In the genomic region with DNA sequence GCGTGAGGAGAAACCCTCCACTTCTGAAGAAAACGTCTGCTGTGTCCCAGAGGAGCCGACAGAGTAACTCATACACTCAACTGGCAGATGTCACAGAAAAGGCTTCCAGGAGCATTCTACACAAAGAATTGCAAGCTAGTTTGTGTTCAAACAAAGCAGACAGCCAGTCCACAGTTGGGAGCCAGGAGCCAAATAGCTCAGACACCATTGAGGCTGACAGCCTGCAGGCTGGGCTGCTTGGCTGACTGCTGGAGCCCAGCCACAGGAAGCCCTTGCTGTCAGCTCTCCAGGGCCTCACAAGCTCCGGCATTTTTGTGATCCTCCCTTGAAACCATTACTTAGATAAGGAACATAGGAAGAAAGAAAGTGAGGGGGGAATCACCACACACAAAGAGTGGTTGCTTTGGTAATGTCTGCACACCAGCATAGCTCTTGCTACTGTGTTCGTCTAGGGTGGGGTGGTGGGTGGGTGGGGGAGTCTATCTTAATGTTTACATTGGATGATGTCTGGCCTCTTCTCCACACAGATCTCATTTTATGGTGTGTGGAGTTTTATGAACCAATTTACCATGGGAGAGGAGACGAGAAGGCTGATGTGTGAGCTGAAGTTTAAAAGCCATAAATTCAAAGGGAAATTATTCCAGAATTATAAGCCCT, we compare ENCODE assay signal across 10 mouse cellular contexts.
A peak's percentile ranks its signal among the peaks of the same experiment; 100 is the strongest.
DNase-seq lines count a peak whose midpoint lies in the region; ATAC-seq lines count a peak whose summit lies in the region.
"Had no signal": no experiment of that assay in that cellular context is flagged by ENCODE, and none has a peak within 500 bp of the region (broad histone marks: within the 10 kb centered on the region; RNA-seq: fewer than 3 reads in every experiment).

No protein-coding gene starts in this region.

- H3K4me1 ChIP-seq in kidney, embryonic 15.5 days = peaks cover 15% of the 10 kb centered on the region
- H3K4me1 ChIP-seq in heart, embryonic 13.5 days = peaks cover 18% of the 10 kb centered on the region
- H3K4me1 ChIP-seq in limb, embryonic 15.5 days = peaks cover 17% of the 10 kb centered on the region

- no peaks in the 10 kb centered on the region for H3K27me3 ChIP-seq in kidney, embryonic 15.5 days
- no peaks in the 10 kb centered on the region for H3K27me3 ChIP-seq in heart, embryonic 13.5 days (replicated peaks)
- H3K27me3 ChIP-seq in limb, embryonic 15.5 days = no peaks in the 10 kb centered on the region

- H3K9ac ChIP-seq in kidney, embryonic 15.5 days = no peak overlapping the region
- H3K9ac ChIP-seq in heart, embryonic 13.5 days = peak overlapping the region; percentile 30; the same call in 1 of the 2 replicates
- H3K9ac ChIP-seq in limb, embryonic 15.5 days = no peak overlapping the region

- 28% methylated on average over 6 of the region's 6 CpGs for WGBS in kidney, embryonic 15.5 days
- WGBS in heart, embryonic 13.5 days = 21% methylated on average over 6 of the region's 6 CpGs
- 24% methylated on average over 6 of the region's 6 CpGs for WGBS in limb, embryonic 15.5 days

- no peaks in the 10 kb centered on the region for H3K36me3 ChIP-seq in kidney, embryonic 15.5 days
- no peaks in the 10 kb centered on the region for H3K36me3 ChIP-seq in heart, embryonic 13.5 days
- H3K36me3 ChIP-seq in limb, embryonic 15.5 days = no peaks in the 10 kb centered on the region

- no peaks in the 10 kb centered on the region for H3K9me3 ChIP-seq in kidney, embryonic 15.5 days (replicated peaks)
- no peaks in the 10 kb centered on the region for H3K9me3 ChIP-seq in heart, embryonic 13.5 days
- H3K9me3 ChIP-seq in limb, embryonic 15.5 days = no peaks in the 10 kb centered on the region

- peak overlapping the region; percentile 29 for H3K27ac ChIP-seq in kidney, embryonic 15.5 days
- H3K27ac ChIP-seq in heart, embryonic 13.5 days (replicated peaks) = peak overlapping the region; percentile 54; the same call in 1 of the 2 replicates
- peak overlapping the region; percentile 71 for H3K27ac ChIP-seq in limb, embryonic 15.5 days
- H3K27ac ChIP-seq: macrophage had no signal

- H3K4me3 ChIP-seq in kidney, embryonic 15.5 days (replicated peaks) = no peak overlapping the region
- H3K4me3 ChIP-seq in heart, embryonic 13.5 days = no peak overlapping the region
- no peak overlapping the region for H3K4me3 ChIP-seq in limb, embryonic 15.5 days
- H3K4me3 ChIP-seq: erythroblast, embryonic 14.5 days had no signal

- H3K4me2 ChIP-seq in kidney, embryonic 15.5 days = no peak overlapping the region
- peak overlapping the region; percentile 49 for H3K4me2 ChIP-seq in heart, embryonic 13.5 days
- H3K4me2 ChIP-seq in limb, embryonic 15.5 days = 0 out of 2 replicates have a peak overlapping the region, but pooled peaks have one; percentile 14

- peak; percentile 93 for ATAC-seq in kidney, embryonic 15.5 days (replicated peaks; ENCODE audit: low FRiP score)
- ATAC-seq in heart, embryonic 13.5 days (ENCODE audit: extremely low read depth, insufficient number of reproducible peaks, low FRiP score, low TSS enrichment) = no peak
- ATAC-seq in limb, embryonic 15.5 days (ENCODE audit: insufficient number of reproducible peaks, low FRiP score, low TSS enrichment, low read depth) = peak; percentile 61; the same call in 1 of the 2 replicates
- ATAC-seq in activated CD4-positive, CD25-positive, alpha-beta regulatory T cell, adult 4 months = no peak

- DNase-seq in kidney, adult 8-10 months = no peak
- peak; percentile 42 to 46 for DNase-seq in cerebellum, postnatal 14 days
- DNase-seq in retina, embryonic 14.5 days (ENCODE audit: low spot score) = peak; percentile 10
- no peak for DNase-seq in layer of hippocampus, adult 9-10 months (ENCODE audit: low spot score)

Comparison
In these comparisons a context has a peak if more than half of its experiments do, and no peak if none do; other contexts are left out.
1. ATAC-seq: peak in kidney, embryonic 15.5 days (single experiment) and limb, embryonic 15.5 days (single experiment); none in heart, embryonic 13.5 days (single experiment) and activated CD4-positive, CD25-positive, alpha-beta regulatory T cell, adult 4 months (single experiment).
2. DNase-seq: peak in cerebellum, postnatal 14 days (2 of 2) and retina, embryonic 14.5 days (single experiment); none in kidney, adult 8-10 months (0 of 2) and layer of hippocampus, adult 9-10 months (single experiment).
3. Peak in every context shown above with its lines, with median percentiles within 50 percentile points of each other: H3K27ac ChIP-seq.